Mouse (Mus musculus): Measurements from ENCODE around the gene Tnni3. TPM values are rescaled to one million over a fixed set of nuclear protein-coding genes. Genes with fewer than 3 reads are reported as not detected.

Tnni3 gene
- total and polyA plus RNA-seq, 3 experiments: 328 to 353 TPM; not detected in 1

DNA sequence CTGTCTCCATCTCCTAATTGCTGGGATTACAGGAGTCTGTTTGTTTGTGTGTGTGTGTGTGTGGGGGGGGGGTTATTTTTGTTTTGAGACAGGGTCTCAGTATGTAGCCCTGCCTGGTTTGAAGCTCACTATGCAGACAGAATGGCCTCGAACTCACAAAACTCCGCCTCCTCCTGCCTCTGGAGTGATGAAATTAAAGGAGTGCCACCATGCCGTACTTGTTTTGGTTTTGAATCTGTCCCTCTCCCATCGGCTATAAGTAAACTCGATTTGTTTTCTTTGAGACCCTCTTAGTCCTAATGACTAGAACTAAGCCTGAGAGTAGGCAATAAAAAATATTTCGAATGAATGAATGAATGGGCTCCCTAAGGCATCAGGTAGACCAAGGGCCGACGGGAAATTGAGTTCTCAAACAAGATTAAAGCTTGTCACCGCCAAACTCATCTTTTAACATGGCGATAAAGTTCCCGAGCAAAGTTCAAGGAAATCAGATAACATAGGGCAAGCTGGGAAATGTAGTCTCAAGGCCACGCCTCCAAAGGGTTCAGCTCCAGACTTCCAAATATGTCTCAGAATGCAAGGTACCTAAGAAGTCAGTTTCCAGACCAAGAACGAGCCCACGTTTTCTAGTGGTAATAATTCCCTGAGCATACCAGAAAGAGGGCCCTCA, 21.5 kb downstream of the Tnni3 start:
- H3K4me1 ChIP-seq (ENCODE audit: control insufficient read depth in 1 of 2, insufficient read depth in 2 of 2, low read length in 2 of 2): peaks cover 10 to 40% of the 10 kb centered on the region in 2 experiments
- H3K27ac ChIP-seq (ENCODE audit: control insufficient read depth, low read depth, low read length): peak overlapping the region; percentile 87
- DNase-seq (ENCODE audit: low read depth, low spot score): peak; percentile 87

DNA sequence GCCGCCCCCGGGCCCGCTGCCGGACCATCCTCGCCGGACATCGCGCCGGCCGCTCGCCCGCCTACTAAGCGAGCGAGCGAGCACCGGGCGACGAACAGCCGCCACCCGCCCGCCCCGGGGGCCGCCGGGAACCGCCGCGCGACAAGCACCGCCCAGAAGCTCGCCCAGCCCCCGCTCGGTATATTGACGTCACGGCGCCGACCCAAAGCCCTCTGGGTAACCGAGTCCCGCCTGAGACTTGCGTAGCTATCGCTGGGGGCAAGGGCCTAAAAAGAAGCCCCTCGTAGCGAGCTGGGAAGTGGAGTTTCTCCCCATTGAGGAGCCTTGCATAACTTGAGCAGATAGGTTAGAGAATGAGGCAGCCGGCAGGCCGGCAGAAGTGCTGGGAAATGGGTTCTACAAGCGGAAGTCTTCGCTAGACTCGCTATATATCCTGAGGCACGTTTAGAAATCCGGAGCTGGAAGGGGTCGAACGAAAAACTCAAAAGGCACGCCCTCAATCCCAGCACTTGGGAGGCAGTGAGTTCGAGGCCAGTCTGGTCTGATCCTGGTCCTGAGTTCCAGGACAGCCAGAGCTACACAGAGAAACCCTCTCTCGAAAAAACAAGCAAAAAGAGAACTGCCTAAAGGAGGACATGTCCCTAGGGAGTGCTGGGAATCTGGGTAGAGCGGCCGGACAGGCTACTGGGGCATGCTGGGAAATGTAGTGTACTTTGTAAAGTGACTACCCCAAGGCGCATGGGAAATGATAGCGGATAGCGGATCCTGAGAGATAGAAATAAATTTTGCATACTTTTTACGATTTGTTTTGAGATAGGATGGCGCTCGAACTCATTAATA, 22.3 kb downstream of the Tnni3 start, which contains the start of gene Ppp1r12c:
Gene Ppp1r12c, minus strand, starts transcription at position 123 of the 840 bp plus-strand sequence.
- DNase-seq (ENCODE audit: low read depth, low spot score): peak; percentile 92
- Histone ChIP-seq H3K79me2 (ENCODE audit: control insufficient read depth, insufficient read depth, low read length, poor library complexity) (peaks cover 47% of the 10 kb centered on the region), H3K36me3 (ENCODE audit: control insufficient read depth in 1 of 2, insufficient read depth in 2 of 2, low read length in 2 of 2) (peaks cover 3 to 32% of the 10 kb centered on the region in 2 experiments; a peak in 3 of 4 replicates), H3K27ac (ENCODE audit: control insufficient read depth, low read depth, low read length) (peak within 1 kb of the TSS; percentile 87), H3K4me1 (ENCODE audit: control insufficient read depth in 1 of 2, insufficient read depth in 2 of 2, low read length in 2 of 2) (peaks cover 10 to 39% of the 10 kb centered on the region in 2 experiments), H3K9me3 (replicated peaks; ENCODE audit: insufficient read depth, low read length) (no peaks in the 10 kb centered on the region), H3K9ac (ENCODE audit: control insufficient read depth, low read depth, low read length, poor library complexity, severe bottlenecking) (peak within 1 kb of the TSS; percentile 93), H3K4me3 (ENCODE audit: control insufficient read depth in 1 of 2, insufficient read depth in 1 of 2, low read depth in 2 of 2, low read length in 2 of 2) (peak within 1 kb of the TSS; percentile 90 to 95), H3K27me3 (ENCODE audit: control insufficient read depth in 1 of 2, insufficient read depth in 2 of 2, low read length in 2 of 2) (no peaks in the 10 kb centered on the region)
- TF ChIP-seq HCFC1 (IDR thresholded peaks at IDR 0.05; ENCODE audit: low read depth, low read length) (peak; percentile 89), E2F4 (IDR thresholded peaks at IDR 0.05; ENCODE audit: borderline replicate concordance, low read depth, low read length) (no peak), UBTF (IDR thresholded peaks at IDR 0.05; ENCODE audit: borderline replicate concordance, insufficient read depth, low read depth, low read length) (no peak), MAZ (IDR thresholded peaks at IDR 0.05; ENCODE audit: low read depth, low read length) (peak; percentile 71), ZC3H11A (IDR thresholded peaks at IDR 0.05; ENCODE audit: low read depth, low read length) (no peak), ETS1 (IDR thresholded peaks at IDR 0.05; ENCODE audit: low read depth, low read length) (peak; percentile 6; the same call in 1 of the 2 replicates), USF1 (IDR thresholded peaks at IDR 0.05; ENCODE audit: low read depth, low read length) (no peak), MXI1 (IDR thresholded peaks at IDR 0.05; ENCODE audit: low read depth, low read length) (peak; percentile 73), MYB (IDR thresholded peaks at IDR 0.05; ENCODE audit: low read depth, low read length) (0 out of 2 replicates have a peak, but pooled peaks have one; percentile 9), POLR2AphosphoS2 (IDR thresholded peaks at IDR 0.05; ENCODE audit: low read length) (0 out of 2 replicates have a peak, but pooled peaks have one; percentile 55), KAT2A (conservative IDR thresholded peaks at IDR 0.05; ENCODE audit: low read depth, low read length) (peak; percentile 84), MYC (IDR thresholded peaks at IDR 0.05; ENCODE audit: low read depth, low read length) (peak; percentile 73; the same call in 1 of the 2 replicates), ZMIZ1 (IDR thresholded peaks at IDR 0.05; ENCODE audit: low read depth, low read length) (peak; percentile 68)

More for the DNA sequence above, 21.5 kb downstream of the Tnni3 start:
- H3K36me3 ChIP-seq (ENCODE audit: control insufficient read depth in 1 of 2, insufficient read depth in 2 of 2, low read length in 2 of 2): peaks cover 1 to 34% of the 10 kb centered on the region in 2 experiments; a peak in 3 of 4 replicates
- no peaks in the 10 kb centered on the region for H3K27me3 ChIP-seq (ENCODE audit: control insufficient read depth in 1 of 2, insufficient read depth in 2 of 2, low read length in 2 of 2)
- no peaks in the 10 kb centered on the region for H3K9me3 ChIP-seq (replicated peaks; ENCODE audit: insufficient read depth, low read length)
- peaks cover 41% of the 10 kb centered on the region for H3K79me2 ChIP-seq (ENCODE audit: control insufficient read depth, insufficient read depth, low read length, poor library complexity)
- H3K4me3 ChIP-seq (ENCODE audit: control insufficient read depth in 1 of 2, insufficient read depth in 1 of 2, low read depth in 2 of 2, low read length in 2 of 2): peak overlapping the region; percentile 90 to 92
- H3K9ac ChIP-seq (ENCODE audit: control insufficient read depth, low read depth, low read length, poor library complexity, severe bottlenecking): peak overlapping the region; percentile 93
- TF ChIP-seq UBTF (IDR thresholded peaks at IDR 0.05; ENCODE audit: borderline replicate concordance, insufficient read depth, low read depth, low read length): no peak
- TF ChIP-seq GATA1 (IDR thresholded peaks at IDR 0.05; ENCODE audit: low read depth, low read length): peak; percentile 97
- no peak for TF ChIP-seq BHLHE40 (IDR thresholded peaks at IDR 0.05; ENCODE audit: borderline replicate concordance, low read depth, low read length)
- TF ChIP-seq E2F4 (IDR thresholded peaks at IDR 0.05; ENCODE audit: borderline replicate concordance, low read depth, low read length): no peak
- peak; percentile 89 for TF ChIP-seq SIN3A (IDR thresholded peaks at IDR 0.05; ENCODE audit: low read length)
- TF ChIP-seq USF2 (IDR thresholded peaks at IDR 0.05; ENCODE audit: borderline replicate concordance in 1 of 2, insufficient read depth in 1 of 2, low read depth in 1 of 2, low read length in 2 of 2): no peak
- no peak for TF ChIP-seq ZNF384 (IDR thresholded peaks at IDR 0.05; ENCODE audit: low read depth, low read length)
- TF ChIP-seq NELFE (IDR thresholded peaks at IDR 0.05; ENCODE audit: low read depth, low read length): no peak; the same call in 1 of the 2 replicates
- no peak for TF ChIP-seq ZMIZ1 (IDR thresholded peaks at IDR 0.05; ENCODE audit: low read depth, low read length)
- TF ChIP-seq MAZ (IDR thresholded peaks at IDR 0.05; ENCODE audit: low read depth, low read length): peak; percentile 50; the same call in 1 of the 2 replicates
- no peak for TF ChIP-seq EP300 (IDR thresholded peaks at IDR 0.05; ENCODE audit: low read depth in 1 of 2, low read length in 2 of 2)
- TF ChIP-seq HCFC1 (IDR thresholded peaks at IDR 0.05; ENCODE audit: low read depth, low read length): peak; percentile 95
- peak; percentile 71; the same call in 1 of the 2 replicates for TF ChIP-seq MAX (IDR thresholded peaks at IDR 0.05; ENCODE audit: low read length)
- no peak for TF ChIP-seq MAFK (IDR thresholded peaks at IDR 0.05; ENCODE audit: borderline replicate concordance, low read depth, low read length)
- no peak for TF ChIP-seq POLR2AphosphoS2 (IDR thresholded peaks at IDR 0.05; ENCODE audit: low read length)
- no peak for TF ChIP-seq TAL1 (IDR thresholded peaks at IDR 0.05; ENCODE audit: low read length)
- no peak for TF ChIP-seq ZC3H11A (IDR thresholded peaks at IDR 0.05; ENCODE audit: low read depth, low read length)
- TF ChIP-seq USF1 (IDR thresholded peaks at IDR 0.05; ENCODE audit: low read depth, low read length): no peak
- TF ChIP-seq KAT2A (conservative IDR thresholded peaks at IDR 0.05; ENCODE audit: low read depth, low read length): peak; percentile 92
- no peak for TF ChIP-seq POLR2A (IDR thresholded peaks at IDR 0.05; ENCODE audit: control insufficient read depth in 1 of 2, insufficient read depth in 1 of 2, low read depth in 1 of 2, low read length in 2 of 2, poor library complexity in 1 of 2)
- no peak for TF ChIP-seq TBP (IDR thresholded peaks at IDR 0.05; ENCODE audit: low read depth, low read length)
- TF ChIP-seq RAD21 (IDR thresholded peaks at IDR 0.05; ENCODE audit: low read depth, low read length): no peak
- TF ChIP-seq NRF1 (IDR thresholded peaks at IDR 0.05; ENCODE audit: insufficient read depth, low read depth, low read length, poor library complexity, severe bottlenecking): no peak
- TF ChIP-seq CHD2 (IDR thresholded peaks at IDR 0.05; ENCODE audit: low read length): no peak
- no peak for TF ChIP-seq POLR2AphosphoS5 (IDR thresholded peaks at IDR 0.05; ENCODE audit: borderline replicate concordance, low read depth, low read length)
- no peak for TF ChIP-seq SMC3 (IDR thresholded peaks at IDR 0.05; ENCODE audit: low read depth, low read length)
- peak; percentile 27 for TF ChIP-seq MXI1 (IDR thresholded peaks at IDR 0.05; ENCODE audit: low read depth, low read length)
- TF ChIP-seq ETS1 (IDR thresholded peaks at IDR 0.05; ENCODE audit: low read depth, low read length): no peak
- TF ChIP-seq RCOR1 (IDR thresholded peaks at IDR 0.05; ENCODE audit: low read depth, low read length): no peak
- 0 out of 2 replicates have a peak, but pooled peaks have one; percentile 19 for TF ChIP-seq MYC (IDR thresholded peaks at IDR 0.05; ENCODE audit: low read depth, low read length)
- no peak for TF ChIP-seq MEF2A (IDR thresholded peaks at IDR 0.05; ENCODE audit: extremely low read depth, insufficient replicate concordance, low read depth, low read length, poor library complexity, severe bottlenecking)
- TF ChIP-seq ZKSCAN1 (IDR thresholded peaks at IDR 0.05; ENCODE audit: low read depth, low read length): no peak
- 0 out of 2 replicates have a peak, but pooled peaks have one; percentile 31 for TF ChIP-seq TCF12 (IDR thresholded peaks at IDR 0.05; ENCODE audit: low read depth, low read length)
- TF ChIP-seq GABPA (IDR thresholded peaks at IDR 0.05; ENCODE audit: low read depth, low read length): no peak
- peak; percentile 76 for TF ChIP-seq ELF1 (IDR thresholded peaks at IDR 0.05; ENCODE audit: low read depth, low read length)
- TF ChIP-seq CTCF (IDR thresholded peaks at IDR 0.05 in 2 of 3, conservative IDR thresholded peaks at IDR 0.05 in 1 of 3; ENCODE audit: control insufficient read depth in 1 of 3, insufficient read depth in 1 of 3, low read depth in 2 of 3, low read length in 3 of 3, poor library complexity in 1 of 3, severe bottlenecking in 1 of 3): no peak

All from MEL (cell line).